Mouse (Mus musculus) spleen, postnatal 14 days (tissue): Measurements from ENCODE around the gene Lrrc42.

Source experiments
- DNase-seq, 2 experiments: peaks; one replicate each; pipeline ENCODE4 v3.0.0; 2021 to 2022; ENCODE audit warnings: low spot score in 2 of 2

The Lrrc42 gene

DNA sequence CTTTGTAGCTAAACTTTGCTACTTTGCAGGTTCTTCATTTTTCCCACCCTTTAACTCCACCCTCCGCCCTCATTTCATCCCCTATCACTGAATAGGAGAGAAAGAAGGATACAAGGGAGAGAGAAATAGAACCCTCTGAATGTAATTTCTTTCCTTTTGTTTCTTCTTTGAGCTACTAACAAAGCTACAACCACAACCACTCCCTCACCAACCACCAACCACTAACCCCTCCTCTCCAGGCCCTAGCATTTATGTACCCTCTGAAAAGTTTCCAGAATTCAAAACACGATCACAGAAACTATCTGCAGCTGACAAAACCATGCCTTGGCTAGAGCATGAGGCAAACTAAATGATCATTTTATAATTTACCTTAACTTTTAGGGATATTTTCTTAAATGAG is 56.9 kb downstream of the Lrrc42 start:
- DNase-seq: no peak

DNA sequence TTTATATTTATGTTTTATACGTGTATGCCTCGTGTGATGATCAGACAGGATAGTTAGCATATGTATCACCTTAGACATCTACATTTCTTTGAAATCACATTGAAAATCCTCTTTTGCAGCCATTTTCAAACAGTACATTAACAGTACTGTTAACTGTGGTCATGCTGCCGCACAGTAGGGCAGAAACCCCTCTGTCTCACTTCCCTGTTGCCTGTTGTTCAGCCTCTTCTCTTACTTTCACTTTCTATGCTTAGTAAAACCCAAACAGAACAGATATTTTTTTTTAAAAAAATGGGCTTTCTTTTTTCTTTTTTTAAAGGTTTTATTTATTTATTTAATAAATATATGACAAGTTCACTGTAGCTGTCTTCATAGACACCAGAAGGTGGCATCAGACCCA is 59.5 kb downstream of the Lrrc42 start:
- DNase-seq: no peak

DNA sequence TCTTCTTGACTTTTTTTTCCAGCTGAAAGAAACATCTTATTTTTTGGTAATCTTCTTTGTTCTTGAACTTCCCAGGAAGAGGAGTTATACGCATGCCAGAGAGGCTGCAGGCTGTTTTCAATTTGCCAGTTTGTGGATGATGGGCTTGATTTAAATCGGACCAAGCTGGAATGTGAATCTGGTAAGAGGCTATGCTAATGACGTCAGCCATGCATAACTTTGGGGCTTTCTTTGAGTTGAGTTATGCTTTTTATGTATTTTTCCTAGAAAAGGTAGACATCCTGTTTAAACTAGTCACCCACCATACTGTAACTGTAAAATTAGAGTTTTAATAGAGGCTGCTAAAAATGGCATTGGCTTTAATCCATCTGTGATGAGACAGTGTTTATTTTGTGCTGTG is 67.6 kb downstream of the Lrrc42 start:
- no peak for DNase-seq
